Mouse (Mus musculus) MEL (cell line): ENCODE results near the gene Fibin. TPM values are rescaled to one million over a fixed set of nuclear protein-coding genes. Genes with fewer than 3 reads are reported as not detected.

Source experiments
- DNase-seq: peaks from one replicate; pipeline ENCODE4 v3.0.0; 2011; ENCODE audit warnings: low read depth, low spot score
- H3K27ac ChIP-seq: 2 replicates; pipeline ENCODE4 v1.5.1; 2012; ENCODE audit warnings: low read depth, mild to moderate bottlenecking, control low read depth, low read length, moderate library complexity; ENCODE audit not compliant: control insufficient read depth
- H3K27me3 ChIP-seq, 2 experiments: fragments of 150-350 bp in 1 of 2; sonication (generic) in 1 of 2; 2 replicates each; pipeline ENCODE4 v1.6.1; 2012; ENCODE audit warnings: low read length in 2 of 2, mild to moderate bottlenecking in 2 of 2, improper control_type of control experiment in 1 of 2, moderate library complexity in 1 of 2; ENCODE audit not compliant: insufficient read depth in 2 of 2, control insufficient read depth in 1 of 2
- H3K36me3 ChIP-seq, 2 experiments: 2 replicates each; pipeline ENCODE4 v1.6.1; 2012 to 2014; ENCODE audit warnings: low read length in 2 of 2, improper control_type of control experiment in 1 of 2, inconsistent platforms in 1 of 2, mild to moderate bottlenecking in 1 of 2; ENCODE audit not compliant: insufficient read depth in 2 of 2, control insufficient read depth in 1 of 2
- H3K4me1 ChIP-seq, 2 experiments: fragments of 150-350 bp in 1 of 2; sonication (generic) in 1 of 2; 2 replicates each; pipeline ENCODE4 v1.6.1; 2012; ENCODE audit warnings: low read length in 2 of 2, improper control_type of control experiment in 1 of 2, mild to moderate bottlenecking in 1 of 2; ENCODE audit not compliant: insufficient read depth in 2 of 2, control insufficient read depth in 1 of 2
- H3K4me3 ChIP-seq, 2 experiments: fragments of 150-350 bp in 1 of 2; sonication (generic) in 1 of 2; 2 replicates each; pipeline ENCODE4 v1.5.1; 2012; ENCODE audit warnings: low read depth in 2 of 2, low read length in 2 of 2, mild to moderate bottlenecking in 2 of 2, moderate library complexity in 2 of 2, control low read depth in 1 of 2, improper control_type of control experiment in 1 of 2; ENCODE audit not compliant: control insufficient read depth in 1 of 2, insufficient read depth in 1 of 2
- H3K79me2 ChIP-seq: 2 replicates; pipeline ENCODE4 v1.6.1; 2012; ENCODE audit warnings: mild to moderate bottlenecking, low read length, moderate library complexity; ENCODE audit not compliant: control insufficient read depth, poor library complexity, insufficient read depth
- H3K9ac ChIP-seq: 2 replicates; pipeline ENCODE4 v1.6.1; 2012; ENCODE audit warnings: low read depth, mild to moderate bottlenecking, control low read depth, low read length, moderate library complexity; ENCODE audit not compliant: control insufficient read depth, poor library complexity, severe bottlenecking
- H3K9me3 ChIP-seq: fragments of 150-350 bp; sonication (generic); replicated peaks from 2 replicates; pipeline ENCODE4 v1.6.1; 2012; ENCODE audit warnings: mild to moderate bottlenecking, low read length, improper control_type of control experiment, moderate library complexity; ENCODE audit not compliant: insufficient read depth
- BHLHE40 ChIP-seq: IDR thresholded peaks from 2 replicates; pipeline ENCODE4 v1.6.1; 2012; ENCODE audit warnings: low read depth, mild to moderate bottlenecking, inconsistent platforms, low read length, improper control_type of control experiment, borderline replicate concordance
- CHD2 ChIP-seq: IDR thresholded peaks from 2 replicates; pipeline ENCODE4 v1.6.1; 2011; ENCODE audit warnings: low read length, improper control_type of control experiment
- CTCF ChIP-seq, 3 experiments: IDR thresholded peaks in 2 of 3; conservative IDR thresholded peaks in 1 of 3; 2 replicates each; pipeline ENCODE4 v1.5.1; 2011 to 2012; ENCODE audit warnings: low read length in 3 of 3, low read depth in 2 of 3, mild to moderate bottlenecking in 2 of 3, improper control_type of control experiment in 1 of 3, inconsistent platforms in 1 of 3, mixed read lengths in 1 of 3, moderate library complexity in 1 of 3; ENCODE audit not compliant: control insufficient read depth in 1 of 3, insufficient read depth in 1 of 3, poor library complexity in 1 of 3, severe bottlenecking in 1 of 3
- ELF1 ChIP-seq: IDR thresholded peaks from 2 replicates; pipeline ENCODE4 v1.6.1; 2014; ENCODE audit warnings: low read depth, mild to moderate bottlenecking, inconsistent platforms, low read length, improper control_type of control experiment, moderate library complexity
- ETS1 ChIP-seq: IDR thresholded peaks from 2 replicates; pipeline ENCODE4 v1.6.1; 2012; ENCODE audit warnings: low read depth, mild to moderate bottlenecking, inconsistent platforms, low read length, improper control_type of control experiment, moderate library complexity
- GATA1 ChIP-seq: IDR thresholded peaks from 2 replicates; pipeline ENCODE4 v1.6.1; 2011; ENCODE audit warnings: low read depth, low read length, improper control_type of control experiment
- JUND ChIP-seq: IDR thresholded peaks from 2 replicates; pipeline ENCODE4 v1.6.1; 2011; ENCODE audit warnings: low read depth, mild to moderate bottlenecking, improper control_type of control experiment, low read length
- MAFK ChIP-seq: IDR thresholded peaks from 2 replicates; pipeline ENCODE4 v1.6.1; 2011; ENCODE audit warnings: low read depth, mild to moderate bottlenecking, low read length, improper control_type of control experiment, borderline replicate concordance
- MAZ ChIP-seq: IDR thresholded peaks from 2 replicates; pipeline ENCODE4 v1.6.1; 2012; ENCODE audit warnings: low read depth, mild to moderate bottlenecking, inconsistent platforms, low read length, improper control_type of control experiment
- MEF2A ChIP-seq: IDR thresholded peaks from 2 replicates; pipeline ENCODE4 v1.6.1; 2014; ENCODE audit warnings: low read depth, mild to moderate bottlenecking, inconsistent platforms, low read length, improper control_type of control experiment; ENCODE audit not compliant: poor library complexity, insufficient replicate concordance, severe bottlenecking; ENCODE audit errors: extremely low read depth
- MXI1 ChIP-seq: IDR thresholded peaks from 2 replicates; pipeline ENCODE4 v1.6.1; 2011; ENCODE audit warnings: mild to moderate bottlenecking, low read depth, low read length, improper control_type of control experiment
- MYB ChIP-seq: IDR thresholded peaks from 2 replicates; pipeline ENCODE4 v1.6.1; 2011; ENCODE audit warnings: mild to moderate bottlenecking, low read depth, low read length, improper control_type of control experiment
- MYC ChIP-seq: IDR thresholded peaks from 2 replicates; pipeline ENCODE4 v1.6.1; 2011; ENCODE audit warnings: low read depth, mild to moderate bottlenecking, low read length, improper control_type of control experiment, moderate library complexity
- NELFE ChIP-seq: IDR thresholded peaks from 2 replicates; pipeline ENCODE4 v1.6.1; 2011; ENCODE audit warnings: low read depth, low read length, improper control_type of control experiment
- POLR2AphosphoS2 ChIP-seq: IDR thresholded peaks from 2 replicates; pipeline ENCODE4 v1.6.1; 2011; ENCODE audit warnings: low read length, improper control_type of control experiment
- RAD21 ChIP-seq: IDR thresholded peaks from 2 replicates; pipeline ENCODE4 v1.6.1; 2011; ENCODE audit warnings: mild to moderate bottlenecking, low read depth, low read length, improper control_type of control experiment
- SMC3 ChIP-seq: IDR thresholded peaks from 2 replicates; pipeline ENCODE4 v1.6.1; 2011; ENCODE audit warnings: low read depth, low read length, improper control_type of control experiment
- TBP ChIP-seq: IDR thresholded peaks from 2 replicates; pipeline ENCODE4 v1.8.0; 2011; ENCODE audit warnings: low read depth, low read length, improper control_type of control experiment
- USF1 ChIP-seq: IDR thresholded peaks from 2 replicates; pipeline ENCODE4 v1.6.1; 2014; ENCODE audit warnings: low read depth, mild to moderate bottlenecking, inconsistent platforms, low read length, improper control_type of control experiment, moderate library complexity
- USF2 ChIP-seq, 2 experiments: IDR thresholded peaks; 2 replicates each; pipeline ENCODE4 v1.6.1; 2011 to 2012; ENCODE audit warnings: improper control_type of control experiment in 2 of 2, low read length in 2 of 2, borderline replicate concordance in 1 of 2, inconsistent platforms in 1 of 2, low read depth in 1 of 2, mild to moderate bottlenecking in 1 of 2; ENCODE audit not compliant: insufficient read depth in 1 of 2
- polyA plus RNA-seq, 2 experiments: library from polyadenylated mRNA; stranded (reverse) in 1 of 2; unstranded in 1 of 2; fragments of >175 nt in 1 of 2; fragments of >200 nt in 1 of 2; gene quantifications; 2 replicates each; pipeline versions ENCODE4 v1.2.1 to v1.2.4; 2012; ENCODE audit warnings: low replicate concordance in 2 of 2, low read depth in 1 of 2; ENCODE audit not compliant: insufficient read length in 2 of 2, insufficient read depth in 1 of 2, missing spikeins in 1 of 2
- total RNA-seq: library from RNA; depleted of rRNA; stranded (reverse); fragments of 300-350 nt; gene quantifications from 2 replicates; pipeline ENCODE4 v1.2.3, GENCODE M21; 2012

Gene Fibin
- total and polyA plus RNA-seq, 3 experiments = not detected

- no peaks in the 10 kb centered on the region for H3K9me3 ChIP-seq
- H3K36me3 ChIP-seq = no peaks in the 10 kb centered on the region
- H3K79me2 ChIP-seq = no peaks in the 10 kb centered on the region
- H3K27ac ChIP-seq = no peak overlapping the region
- no peak for DNase-seq
- no peak overlapping the region for H3K9ac ChIP-seq
- H3K4me3 ChIP-seq = no peak overlapping the region
- no peaks in the 10 kb centered on the region for H3K4me1 ChIP-seq
- TF ChIP-seq RAD21 = no peak
- TF ChIP-seq SMC3 = no peak
- no peak for TF ChIP-seq CTCF (IDR thresholded peaks at IDR 0.05 in 2 of 3, conservative IDR thresholded peaks at IDR 0.05 in 1 of 3; ENCODE audit: control insufficient read depth in 1 of 3, insufficient read depth in 1 of 3, low read depth in 2 of 3, low read length in 3 of 3, poor library complexity in 1 of 3, severe bottlenecking in 1 of 3)
- H3K27me3 ChIP-seq = no peaks in the 10 kb centered on the region
These were observed 45.8 kb upstream of the Fibin start for GRCm38 (mm10) chr2:110408757-110409156.

GRCm38 (mm10) chr2:110392714-110393336, 29.8 kb upstream of the Fibin start:
- Histone ChIP-seq H3K9me3 (no peaks in the 10 kb centered on the region), H3K4me1 (no peaks in the 10 kb centered on the region), H3K27me3 (no peaks in the 10 kb centered on the region), H3K9ac (no peak overlapping the region), H3K4me3 (no peak overlapping the region), H3K27ac (no peak overlapping the region), H3K79me2 (no peaks in the 10 kb centered on the region), H3K36me3 (no peaks in the 10 kb centered on the region)
- TF ChIP-seq GATA1 (no peak), RAD21 (no peak), TBP (no peak), JUND (no peak), USF2 (IDR thresholded peaks at IDR 0.05; ENCODE audit: borderline replicate concordance in 1 of 2, insufficient read depth in 1 of 2, low read depth in 1 of 2, low read length in 2 of 2) (no peak)
- no peak for DNase-seq

DNA sequence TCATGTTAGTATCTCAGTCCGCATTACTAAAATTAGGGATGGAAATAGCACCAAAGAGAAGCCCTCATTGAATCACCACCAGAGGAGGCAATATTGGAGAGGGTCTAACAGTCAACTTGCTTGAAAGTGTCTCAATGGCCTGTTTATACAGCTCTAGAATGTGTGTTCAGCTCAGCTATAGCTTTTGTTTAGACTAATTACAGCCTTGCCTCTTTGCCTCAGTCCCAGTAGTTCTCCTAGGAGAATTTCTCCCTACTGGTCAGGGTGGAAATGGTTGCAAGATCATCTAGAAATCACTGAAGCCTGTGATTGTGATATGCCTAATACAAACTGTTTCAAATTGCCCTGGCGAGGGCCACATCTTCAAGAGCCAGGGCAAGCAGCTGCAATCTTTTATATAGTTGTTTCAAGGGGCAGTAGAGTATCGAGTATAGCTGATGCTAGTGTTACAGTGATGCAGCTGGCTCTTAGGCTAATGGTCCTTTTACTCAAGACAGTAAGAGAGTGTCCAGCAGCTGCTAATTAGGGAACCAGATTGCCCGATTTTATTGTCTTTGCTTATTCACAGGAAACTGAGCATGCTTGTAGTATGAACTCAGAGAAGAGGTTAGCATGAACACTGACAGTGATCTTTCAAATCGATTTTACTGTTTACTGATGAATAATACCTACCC, 27.9 kb upstream of the Fibin start:
- no peaks in the 10 kb centered on the region for H3K27me3 ChIP-seq
- no peak for TF ChIP-seq MYC
- TF ChIP-seq MYB = no peak
- no peak for TF ChIP-seq USF1
- TF ChIP-seq ETS1 = no peak
- TF ChIP-seq BHLHE40 = no peak
- no peak for TF ChIP-seq MEF2A
- TF ChIP-seq MAZ = no peak
- no peak for TF ChIP-seq MXI1
- no peak for TF ChIP-seq POLR2AphosphoS2
- TF ChIP-seq ELF1 = no peak
- TF ChIP-seq NELFE = no peak
- TF ChIP-seq MAFK = no peak
- TF ChIP-seq GATA1 = no peak
- TF ChIP-seq CHD2 = no peak
- no peak overlapping the region for H3K4me3 ChIP-seq
- no peak overlapping the region for H3K9ac ChIP-seq
- DNase-seq = no peak
- H3K36me3 ChIP-seq = no peaks in the 10 kb centered on the region
- H3K27ac ChIP-seq = no peak overlapping the region
- no peaks in the 10 kb centered on the region for H3K79me2 ChIP-seq
- no peaks in the 10 kb centered on the region for H3K4me1 ChIP-seq
- no peaks in the 10 kb centered on the region for H3K9me3 ChIP-seq
